In the genomic region with DNA sequence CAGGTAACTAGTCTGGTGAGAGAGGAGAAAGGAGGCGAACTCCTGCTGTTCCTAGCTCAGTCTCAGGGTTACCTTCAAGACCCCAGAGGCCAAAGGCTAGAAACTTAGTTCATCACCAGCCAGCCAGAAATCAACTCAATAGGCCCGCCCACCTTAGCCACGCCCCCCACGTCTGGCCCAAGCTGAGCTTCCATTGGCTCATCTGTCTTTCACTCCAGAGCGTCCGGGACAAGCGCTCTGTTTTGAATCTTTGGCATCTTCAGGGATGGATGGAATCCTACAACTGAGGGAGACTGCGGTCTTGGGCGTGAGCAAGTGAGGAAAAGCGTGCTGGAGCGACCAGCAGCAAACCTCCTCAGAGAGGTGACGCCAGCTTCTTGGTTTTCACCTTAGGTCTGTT, we compare ENCODE assay signal across 8 mouse cellular contexts.
A peak's percentile ranks its signal among the peaks of the same experiment; 100 is the strongest.
DNase-seq lines count a peak whose midpoint lies in the region; ATAC-seq lines count a peak whose summit lies in the region.

No protein-coding gene starts in this region.

- H3K27me3 ChIP-seq in intestine, embryonic 14.5 days (replicated peaks; ENCODE audit: control insufficient read depth, insufficient read depth, low read length): no peaks in the 10 kb centered on the region
- H3K27me3 ChIP-seq in midbrain, embryonic 14.5 days (ENCODE audit: control insufficient read depth, insufficient read depth, low read length): no peaks in the 10 kb centered on the region

- H3K9me3 ChIP-seq in intestine, embryonic 14.5 days (ENCODE audit: control insufficient read depth, low read length): peaks cover 8% of the 10 kb centered on the region; the same call in 1 of the 2 replicates
- H3K9me3 ChIP-seq in midbrain, embryonic 14.5 days (ENCODE audit: control insufficient read depth, low read length): no peaks in the 10 kb centered on the region

- no peaks in the 10 kb centered on the region for H3K4me1 ChIP-seq in intestine, embryonic 14.5 days (replicated peaks; ENCODE audit: control insufficient read depth, insufficient read depth, low read length)
- H3K4me1 ChIP-seq in midbrain, embryonic 14.5 days (ENCODE audit: control insufficient read depth, insufficient read depth, low read length): no peaks in the 10 kb centered on the region

- H3K9ac ChIP-seq in intestine, embryonic 14.5 days (ENCODE audit: low read length): no peak overlapping the region
- H3K9ac ChIP-seq in midbrain, embryonic 14.5 days (replicated peaks; ENCODE audit: low read length): no peak overlapping the region

- no peaks in the 10 kb centered on the region for H3K36me3 ChIP-seq in intestine, embryonic 14.5 days (ENCODE audit: control insufficient read depth, insufficient read depth, low read length)
- no peaks in the 10 kb centered on the region for H3K36me3 ChIP-seq in midbrain, embryonic 14.5 days (ENCODE audit: control insufficient read depth, insufficient read depth, low read length)

- 20% methylated on average over 12 of the region's 12 CpGs for WGBS in intestine, embryonic 14.5 days
- WGBS in midbrain, embryonic 14.5 days: 18% methylated on average over 12 of the region's 12 CpGs

- peak overlapping the region; percentile 33 for H3K4me3 ChIP-seq in intestine, embryonic 14.5 days (ENCODE audit: low read depth, low read length)
- H3K4me3 ChIP-seq in midbrain, embryonic 14.5 days (replicated peaks; ENCODE audit: low read depth, low read length): no peak overlapping the region

- peak; percentile 8 for DNase-seq in adrenal gland, postnatal 10 days
- no peak for DNase-seq in adrenal gland, adult 2 months
- DNase-seq in embryo, embryonic 9.5 days (ENCODE audit: extremely low spot score): peak; percentile 78
- DNase-seq in intestine, embryonic 14.5 days (ENCODE audit: low spot score): peak; percentile 70
- DNase-seq in midbrain, embryonic 14.5 days: peak; percentile 32
- DNase-seq in spleen, adult 12 weeks (ENCODE audit: low spot score): no peak
- DNase-seq in right cerebral cortex, adult 2 months (ENCODE audit: low spot score in 2 of 2): no peak
- no peak for DNase-seq in B cell, adult 2 months

- no peak for ATAC-seq in intestine, embryonic 14.5 days (replicated peaks; ENCODE audit: low FRiP score, low TSS enrichment, low read depth)
- ATAC-seq in midbrain, embryonic 14.5 days (ENCODE audit: low FRiP score, low TSS enrichment): no peak

- peak overlapping the region; percentile 49 for H3K4me2 ChIP-seq in intestine, embryonic 14.5 days (ENCODE audit: low read length)
- peak overlapping the region; percentile 35 for H3K4me2 ChIP-seq in midbrain, embryonic 14.5 days (ENCODE audit: low read length)

- H3K27ac ChIP-seq in intestine, embryonic 14.5 days (ENCODE audit: low read depth): no peak overlapping the region
- H3K27ac ChIP-seq in midbrain, embryonic 14.5 days (replicated peaks; ENCODE audit: low read depth, low read length): no peak overlapping the region

Comparison
In these comparisons a context has a peak if more than half of its experiments do, and no peak if none do; other contexts are left out.
1. DNase-seq: peak in adrenal gland, postnatal 10 days (single experiment), embryo, embryonic 9.5 days (single experiment), intestine, embryonic 14.5 days (single experiment) and midbrain, embryonic 14.5 days (single experiment); none in adrenal gland, adult 2 months (single experiment), spleen, adult 12 weeks (single experiment), right cerebral cortex, adult 2 months (0 of 2) and B cell, adult 2 months (0 of 2).